Mouse (Mus musculus): ENCODE data around the gene Zdhhc3. TPM values are rescaled to one million over a fixed set of nuclear protein-coding genes. Genes with fewer than 3 reads are reported as not detected.

Zdhhc3 gene
- 10 to 100 TPM; 57.5 to 61.9 TPM for total RNA-seq (2021)
- long read RNA-seq, experiment 1, full-length matches to known transcripts, result 28 of 42 reads
- long read RNA-seq, experiment 1, partial matches to known transcripts, result 3 of 42 reads
- long read RNA-seq, experiment 1, other reads (novel, unspliced or antisense), result 11 of 42 reads
- long read RNA-seq, experiment 2, full-length matches to known transcripts, result 44 of 60 reads
- long read RNA-seq, experiment 2, partial matches to known transcripts, result 2 of 60 reads
- long read RNA-seq, experiment 2, other reads (novel, unspliced or antisense), result 14 of 60 reads

- peak within 1 kb of the TSS; percentile 95 for H3K4me3 ChIP-seq
Measured at GRCm38 (mm10) chr9:123112805-123113521, at the start of gene Zdhhc3, which contains the start of gene Exosc7. Gene Zdhhc3 (minus strand): TSS chr9:123113205. Gene Exosc7 (plus strand): TSS chr9:123113215.

GRCm38 (mm10) chr9:123161792-123162191 lies 48.8 kb upstream of the Zdhhc3 start:
- no peak for TF ChIP-seq CTCF (conservative IDR thresholded peaks at IDR 0.05)
- no peak for DNase-seq (ENCODE audit: low spot score in 2 of 2)
- Histone ChIP-seq H3K27ac (no peak overlapping the region), H3K4me3 (no peak overlapping the region)

More at GRCm38 (mm10) chr9:123112805-123113521, at the start of gene Zdhhc3, which contains the start of gene Exosc7:
- no peak; the same call in none of the 2 replicates for TF ChIP-seq CTCF (conservative IDR thresholded peaks at IDR 0.05)
- DNase-seq (ENCODE audit: low spot score in 2 of 2), result peak; percentile 77 to 89
- H3K27ac ChIP-seq, result peak within 1 kb of the TSS; percentile 94

DNA sequence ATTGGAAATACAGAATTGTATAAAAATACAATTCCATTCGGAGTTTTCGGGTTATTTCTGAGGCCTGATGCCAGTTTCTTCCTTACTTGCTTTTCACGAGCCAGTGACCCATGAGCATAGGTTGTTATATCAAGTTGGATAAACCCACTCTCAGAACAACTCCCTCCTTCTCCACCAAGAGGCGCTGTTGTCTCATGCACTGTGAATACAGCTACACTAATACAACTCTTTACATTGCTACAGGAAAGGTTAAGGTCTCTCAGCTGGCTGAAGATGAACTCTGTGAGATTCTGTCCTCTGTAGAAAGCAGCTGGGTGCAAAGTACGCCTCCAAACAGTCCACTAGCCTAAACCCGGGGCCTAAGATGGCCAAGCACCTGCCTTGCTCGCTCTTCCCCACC lies 46.3 kb upstream of the Zdhhc3 start:
- H3K4me3 ChIP-seq, result no peak overlapping the region
- peak; percentile 90 for TF ChIP-seq CTCF (conservative IDR thresholded peaks at IDR 0.05)
- DNase-seq (ENCODE audit: low spot score in 2 of 2), result peak; percentile 60 to 69
- H3K27ac ChIP-seq, result no peak overlapping the region

DNA sequence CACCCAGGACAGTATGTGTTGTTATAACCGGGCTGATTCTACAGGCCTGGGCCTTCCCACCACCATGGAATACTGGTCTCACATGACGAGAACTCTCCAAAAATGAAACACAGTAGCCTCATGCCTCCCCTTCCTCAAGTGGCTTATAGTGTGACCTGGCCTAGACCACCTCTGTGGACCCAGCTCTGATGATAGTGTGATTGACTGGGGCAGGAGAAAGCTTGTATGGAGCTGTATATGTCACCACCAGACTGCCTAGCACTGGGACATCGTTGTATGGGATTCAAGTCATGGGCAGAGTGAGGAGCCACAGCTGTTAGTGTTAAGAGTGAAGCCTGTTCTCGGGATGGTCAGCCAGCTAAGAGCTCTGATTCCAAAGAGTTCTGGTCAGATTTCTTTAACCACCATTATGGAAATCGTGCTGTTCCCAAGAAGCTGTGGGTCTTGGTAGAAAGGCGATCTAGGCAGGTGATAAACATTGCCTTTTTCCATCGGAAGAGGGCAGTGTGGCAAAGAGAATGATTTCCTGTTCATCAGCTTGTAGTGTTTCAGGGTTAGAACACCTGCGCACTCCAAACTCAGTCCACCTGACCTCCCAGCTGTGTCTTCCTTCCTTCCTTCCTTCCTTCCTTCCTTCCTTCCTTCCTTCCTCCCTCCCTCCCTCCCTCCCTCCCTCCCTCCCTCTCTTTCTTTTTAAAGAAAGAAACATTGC lies 45.3 kb upstream of the Zdhhc3 start:
- H3K27ac ChIP-seq, result no peak overlapping the region
- peak; percentile 72 for TF ChIP-seq CTCF (conservative IDR thresholded peaks at IDR 0.05)
- peak in 1 of 2 experiments; percentile 30 for DNase-seq (ENCODE audit: low spot score in 2 of 2)
- no peak overlapping the region for H3K4me3 ChIP-seq

- TF ChIP-seq CTCF (conservative IDR thresholded peaks at IDR 0.05), result no peak
- H3K4me3 ChIP-seq, result no peak overlapping the region
- 0 out of 2 replicates have a peak overlapping the region, but pooled peaks have one; percentile 18 for H3K27ac ChIP-seq
- DNase-seq (ENCODE audit: low spot score in 2 of 2), result peak in 1 of 2 experiments; percentile 16
Measured at GRCm38 (mm10) chr9:123157699-123158098, 44.7 kb upstream of the Zdhhc3 start.

GRCm38 (mm10) chr9:123156910-123157361 lies 43.9 kb upstream of the Zdhhc3 start:
- Histone ChIP-seq H3K4me3 (peak overlapping the region; percentile 41), H3K27ac (peak overlapping the region; percentile 69)
- peak; percentile 19 to 38 for DNase-seq (ENCODE audit: low spot score in 2 of 2)
- TF ChIP-seq CTCF (conservative IDR thresholded peaks at IDR 0.05), result no peak

DNA sequence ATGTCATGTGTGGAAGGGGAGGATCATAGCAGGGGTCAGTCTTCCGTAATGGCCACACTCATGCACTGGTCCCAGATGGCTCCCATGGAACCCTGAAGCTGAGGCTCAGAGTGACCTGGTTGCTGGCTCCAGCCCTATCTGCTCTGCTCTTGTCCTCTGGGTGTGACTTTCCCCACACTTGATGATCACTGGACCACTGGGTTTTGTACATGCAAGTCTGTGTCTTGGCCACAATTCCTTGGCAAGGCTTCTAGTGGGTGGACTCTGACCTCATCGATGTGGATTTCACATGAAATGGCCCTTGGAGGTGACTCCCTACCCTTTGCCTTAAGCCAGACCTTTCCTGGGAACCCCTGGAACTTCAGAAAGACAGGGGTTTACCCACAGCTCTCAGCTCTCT lies 40.1 kb upstream of the Zdhhc3 start:
- DNase-seq (ENCODE audit: low spot score in 2 of 2), result no peak
- H3K4me3 ChIP-seq, result no peak overlapping the region
- no peak for TF ChIP-seq CTCF (conservative IDR thresholded peaks at IDR 0.05)
- H3K27ac ChIP-seq, result no peak overlapping the region

GRCm38 (mm10) chr9:123152026-123152425 lies 39.0 kb upstream of the Zdhhc3 start:
- Histone ChIP-seq H3K27ac (no peak overlapping the region), H3K4me3 (no peak overlapping the region)
- DNase-seq (ENCODE audit: low spot score in 2 of 2), result no peak
- no peak for TF ChIP-seq CTCF (conservative IDR thresholded peaks at IDR 0.05)

DNA sequence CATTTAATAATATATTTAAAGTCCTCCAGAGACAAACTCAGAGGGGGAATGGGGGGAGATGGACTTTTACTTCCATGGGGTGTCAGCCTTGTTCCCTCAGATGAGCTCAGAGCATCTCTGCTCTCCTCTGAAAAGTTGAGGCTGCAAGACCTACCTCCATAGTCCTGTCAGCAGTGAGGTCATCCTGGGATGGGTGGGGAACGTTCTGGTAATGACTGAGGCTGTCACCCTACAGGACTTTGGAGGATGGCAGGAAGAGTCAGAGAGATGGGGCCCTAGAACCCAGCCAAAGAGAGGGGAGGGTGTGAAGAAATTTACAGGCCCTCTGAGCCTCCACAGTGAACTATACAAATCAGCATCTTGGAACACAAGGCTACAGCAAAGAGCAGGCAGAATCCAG lies 38.6 kb upstream of the Zdhhc3 start:
- no peak for TF ChIP-seq CTCF (conservative IDR thresholded peaks at IDR 0.05)
- no peak for DNase-seq (ENCODE audit: low spot score in 2 of 2)
- H3K27ac ChIP-seq, result no peak overlapping the region
- H3K4me3 ChIP-seq, result no peak overlapping the region

GRCm38 (mm10) chr9:123150241-123151020 lies 37.4 kb upstream of the Zdhhc3 start, which contains the start of gene Clec3b:
Gene Clec3b (plus strand): TSS chr9:123150946.
- TF ChIP-seq CTCF (conservative IDR thresholded peaks at IDR 0.05), result no peak
- DNase-seq (ENCODE audit: low spot score in 2 of 2), result peak in 1 of 2 experiments; percentile 24
- Histone ChIP-seq H3K27ac (peak within 1 kb of the TSS; percentile 10; the same call in 1 of the 2 replicates), H3K4me3 (no peak within 1 kb of the TSS)

GRCm38 (mm10) chr9:123148430-123148829 lies 35.4 kb upstream of the Zdhhc3 start:
- no peak overlapping the region for H3K4me3 ChIP-seq
- DNase-seq (ENCODE audit: low spot score in 2 of 2), result no peak
- TF ChIP-seq CTCF (conservative IDR thresholded peaks at IDR 0.05), result no peak
- H3K27ac ChIP-seq, result no peak overlapping the region
